Comparison of ENCODE assay signal across 8 mouse cellular contexts in the genomic region with DNA sequence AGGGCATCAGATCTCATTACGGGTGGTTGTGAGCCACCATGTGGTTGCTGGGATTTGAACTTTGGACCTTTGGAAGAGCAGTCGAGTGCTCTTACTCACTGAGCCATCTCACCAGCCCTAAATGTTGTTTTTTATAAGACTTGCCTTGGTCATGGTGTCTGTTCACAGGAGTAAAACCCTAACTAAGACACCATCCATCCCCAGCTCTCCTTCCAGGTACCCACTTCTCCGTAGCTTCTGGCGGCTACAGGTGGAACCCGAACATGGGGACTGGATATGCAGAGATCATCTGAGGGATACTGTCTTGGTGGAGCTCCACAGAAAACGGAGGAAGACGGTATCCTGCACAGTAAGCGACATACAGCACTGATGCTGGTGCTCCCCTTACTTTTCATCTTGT. TPM values are rescaled to one million over a fixed set of nuclear protein-coding genes. Genes with fewer than 3 reads are reported as not detected.
A peak's percentile ranks its signal among the peaks of the same experiment; 100 is the strongest.
DNase-seq lines count a peak whose midpoint lies in the region; ATAC-seq and TF ChIP-seq lines count a peak whose summit lies in the region.
"Not testable (repeated sequence)": the region's sequence is repeated elsewhere in the genome, so short reads cannot be mapped to it uniquely, and the experiment has no call there.

Gene Prr14, plus strand, starts transcription at position 301 of the 400 bp plus-strand sequence.

- WGBS in embryonic facial prominence, embryonic 15.5 days, result 95% methylated on average over 8 of the region's 8 CpGs
- WGBS in limb, embryonic 15.5 days, result 95% methylated on average over 8 of the region's 8 CpGs
- WGBS in midbrain, embryonic 12.5 days, result 99% methylated on average over 8 of the region's 8 CpGs

- H3K9ac ChIP-seq in embryonic facial prominence, embryonic 15.5 days; limb, embryonic 15.5 days; midbrain, embryonic 12.5 days (replicated peaks): not testable (repeated sequence)

- H3K27ac ChIP-seq in embryonic facial prominence, embryonic 15.5 days (replicated peaks); limb, embryonic 15.5 days; midbrain, embryonic 12.5 days (replicated peaks): not testable (repeated sequence)
- H3K27ac ChIP-seq in testis, adult 2 months (ENCODE audit: control insufficient read depth, insufficient read depth, low read depth, low read length), result peak within 1 kb of the TSS; percentile 32; the same call in 1 of the 2 replicates

- intact Hi-C loops in gastrocnemius, postnatal 36 days (cut with DNase I), result not testable (repeated sequence)

- not testable (repeated sequence) for DNase-seq in adrenal gland, adult 18-20 months (ENCODE audit: low spot score in 2 of 2); gastrocnemius, postnatal 36 days; layer of hippocampus, adult 18-20 months (ENCODE audit: low spot score in 2 of 2)

- peaks cover 41% of the 10 kb centered on the region for H3K36me3 ChIP-seq in embryonic facial prominence, embryonic 15.5 days
- peaks cover 58% of the 10 kb centered on the region for H3K36me3 ChIP-seq in limb, embryonic 15.5 days
- H3K36me3 ChIP-seq in midbrain, embryonic 12.5 days, result peaks cover 67% of the 10 kb centered on the region
- H3K36me3 ChIP-seq in testis, adult 2 months (ENCODE audit: control insufficient read depth, insufficient read depth, low read length), result not testable (repeated sequence)

- not testable (repeated sequence) for H3K4me3 ChIP-seq in embryonic facial prominence, embryonic 15.5 days (replicated peaks); limb, embryonic 15.5 days; midbrain, embryonic 12.5 days
- peak within 1 kb of the TSS; percentile 43 for H3K4me3 ChIP-seq in testis, adult 2 months (ENCODE audit: control insufficient read depth, low read depth, low read length)

- not testable (repeated sequence) for ATAC-seq in embryonic facial prominence, embryonic 15.5 days (ENCODE audit: insufficient number of reproducible peaks, low FRiP score, low TSS enrichment, low read depth); hematopoietic stem cell, adult 5-6 weeks (replicated peaks in 1 of 2; ENCODE audit: insufficient read depth in 1 of 2, low FRiP score in 2 of 2, low TSS enrichment in 1 of 2, low read depth in 1 of 2, poor library complexity in 2 of 2, severe bottlenecking in 2 of 2); limb, embryonic 15.5 days (ENCODE audit: insufficient number of reproducible peaks, low FRiP score, low TSS enrichment, low read depth); midbrain, embryonic 12.5 days (ENCODE audit: low FRiP score, low read depth)

- not testable (repeated sequence) for TF ChIP-seq POLR2A in testis, adult 2 months (IDR thresholded peaks at IDR 0.05; ENCODE audit: control insufficient read depth, low read depth, low read length)

- H3K4me1 ChIP-seq in embryonic facial prominence, embryonic 15.5 days; limb, embryonic 15.5 days; midbrain, embryonic 12.5 days; testis, adult 2 months (ENCODE audit: control insufficient read depth, insufficient read depth, low read length): not testable (repeated sequence)

- not testable (repeated sequence) for H3K4me2 ChIP-seq in embryonic facial prominence, embryonic 15.5 days (replicated peaks); limb, embryonic 15.5 days; midbrain, embryonic 12.5 days (replicated peaks)

- not testable (repeated sequence) for H3K27me3 ChIP-seq in embryonic facial prominence, embryonic 15.5 days; limb, embryonic 15.5 days; midbrain, embryonic 12.5 days; testis, adult 2 months (ENCODE audit: control insufficient read depth, insufficient read depth, low read length)

- not testable (repeated sequence) for TF ChIP-seq CTCF in testis, adult 2 months (IDR thresholded peaks at IDR 0.05; ENCODE audit: control insufficient read depth, insufficient read depth, insufficient replicate concordance, low read depth, low read length)

- H3K9me3 ChIP-seq in embryonic facial prominence, embryonic 15.5 days (replicated peaks); limb, embryonic 15.5 days; midbrain, embryonic 12.5 days: not testable (repeated sequence)

RNA-seq across cellular contexts. Expression of gene Prr14, which starts in this region (rescaled TPM):
- total RNA-seq in adrenal gland, adult 18-20 months (2021), result 10 to 100 TPM; 42.7 to 56.1 TPM
- polyA plus RNA-seq in embryonic facial prominence, embryonic 15.5 days (2015; fragmentation: Nextera tagmentation; extraction: Ambion mirVana), result 46.3 and 55.9 TPM in 2 replicates
- 10 to 100 TPM; 14.7 to 19.3 TPM for total RNA-seq in gastrocnemius, postnatal 36 days (2021)
- 23.6 and 29.6 TPM in 2 replicates for total RNA-seq in hematopoietic stem cell, adult 5-6 weeks (2017)
- 10 to 100 TPM; 27.4 to 30.4 TPM for total RNA-seq in layer of hippocampus, adult 18-20 months (2021)
- polyA plus RNA-seq in limb, embryonic 15.5 days (2015; fragmentation: Nextera tagmentation; extraction: Ambion mirVana), result 37.4 and 45.2 TPM in 2 replicates
- polyA plus RNA-seq in midbrain, embryonic 12.5 days (2016; fragmentation: Nextera tagmentation; extraction: Ambion mirVana), result 63.1 and 69.2 TPM in 2 replicates
- 55.4 and 58.4 TPM in 2 replicates for polyA plus RNA-seq in testis, adult 2 months (2012; rRNA removed)
